Mouse (Mus musculus): Measurements from ENCODE around the gene Zg16.

DNA sequence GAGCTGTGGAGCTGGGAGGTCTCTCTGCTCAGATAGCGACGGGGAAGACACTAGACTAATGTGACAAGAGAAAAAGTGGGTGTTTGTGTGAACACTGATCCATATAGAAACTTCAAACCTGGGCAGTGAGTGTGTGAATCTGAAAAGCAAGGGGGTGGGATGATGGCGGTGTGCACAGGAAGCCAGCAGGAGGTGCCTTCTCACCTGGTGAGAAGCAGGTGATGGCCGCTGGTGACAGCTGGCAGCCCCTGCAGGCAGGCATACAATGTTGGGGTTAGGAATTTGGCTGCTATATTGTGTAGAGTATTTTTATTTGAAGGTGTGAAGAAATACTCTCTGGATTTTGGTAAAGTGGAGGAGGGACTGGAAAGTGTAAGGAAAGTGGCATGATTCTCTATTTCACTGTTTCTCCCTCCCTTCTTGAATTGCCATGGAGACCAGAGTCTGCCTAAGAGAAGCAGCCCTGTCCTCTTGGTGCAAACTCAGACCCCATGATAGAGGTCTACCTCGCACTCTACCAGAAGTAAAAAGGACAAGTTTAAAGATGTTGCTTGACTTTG, 32.0 kb downstream of the Zg16 start:
- no peak for TF ChIP-seq POLR2A (IDR thresholded peaks at IDR 0.05; ENCODE audit: insufficient read depth, low read length)
- TF ChIP-seq CTCF (IDR thresholded peaks at IDR 0.05; ENCODE audit: low read depth, low read length) = no peak
- no peak for TF ChIP-seq EP300 (IDR thresholded peaks at IDR 0.05; ENCODE audit: insufficient read depth, low read depth, low read length)

Data from ES-Bruce4 (cell line).